Mouse (Mus musculus): ENCODE results near the gene Dvl3.
A peak's percentile ranks its signal among the peaks of the same experiment; 100 is the strongest.

Dvl3 gene

GRCm38 (mm10) chr16:20497980-20498676, 18.7 kb upstream of the Dvl3 start:
- no peak for DNase-seq (ENCODE audit: low spot score)

GRCm38 (mm10) chr16:20498677-20499475, 17.9 kb upstream of the Dvl3 start, which contains the start of gene Eif2b5:
Eif2b5 (plus strand) TSS chr16:20498817.
- peak; percentile 78 for DNase-seq (ENCODE audit: low spot score)

- DNase-seq (ENCODE audit: low spot score) = no peak
Measured at GRCm38 (mm10) chr16:20506000-20506399, 10.8 kb upstream of the Dvl3 start.

GRCm38 (mm10) chr16:20509349-20509748, 7.4 kb upstream of the Dvl3 start:
- no peak for DNase-seq (ENCODE audit: low spot score)

GRCm38 (mm10) chr16:20511277-20511847, 5.4 kb upstream of the Dvl3 start:
- no peak for DNase-seq (ENCODE audit: low spot score)

- DNase-seq (ENCODE audit: low spot score) = no peak
Measured at GRCm38 (mm10) chr16:20516032-20516431, 750 bp upstream of the Dvl3 start.

- peak; percentile 42 for DNase-seq (ENCODE audit: low spot score)
Measured at GRCm38 (mm10) chr16:20517216-20517615, 434 bp downstream of the Dvl3 start.

GRCm38 (mm10) chr16:20517701-20518374, 1.1 kb downstream of the Dvl3 start:
- no peak for DNase-seq (ENCODE audit: low spot score)

- no peak for DNase-seq (ENCODE audit: low spot score)
Measured at GRCm38 (mm10) chr16:20523886-20524285, 7.1 kb downstream of the Dvl3 start.

- no peak for DNase-seq (ENCODE audit: low spot score)
Measured at GRCm38 (mm10) chr16:20528779-20529178, 12.0 kb downstream of the Dvl3 start.

GRCm38 (mm10) chr16:20529375-20529774, 12.6 kb downstream of the Dvl3 start:
- no peak for DNase-seq (ENCODE audit: low spot score)

GRCm38 (mm10) chr16:20530941-20531340, 14.2 kb downstream of the Dvl3 start:
- no peak for DNase-seq (ENCODE audit: low spot score)

- no peak for DNase-seq (ENCODE audit: low spot score)
Measured at GRCm38 (mm10) chr16:20534617-20535295, 18.0 kb downstream of the Dvl3 start.

GRCm38 (mm10) chr16:20535296-20536080, 18.7 kb downstream of the Dvl3 start, which contains the start of gene Ap2m1:
Ap2m1 (plus strand) TSS chr16:20535478.
- DNase-seq (ENCODE audit: low spot score) = peak; percentile 79

- no peak for DNase-seq (ENCODE audit: low spot score)
Measured at GRCm38 (mm10) chr16:20536081-20536665, 19.4 kb downstream of the Dvl3 start.

GRCm38 (mm10) chr16:20537071-20537471, 20.3 kb downstream of the Dvl3 start:
- DNase-seq (ENCODE audit: low spot score) = no peak

GRCm38 (mm10) chr16:20537601-20538320, 21.0 kb downstream of the Dvl3 start:
- no peak for DNase-seq (ENCODE audit: low spot score)

- DNase-seq (ENCODE audit: low spot score) = no peak
Measured at GRCm38 (mm10) chr16:20539649-20540048, 22.9 kb downstream of the Dvl3 start.

- DNase-seq (ENCODE audit: low spot score) = no peak
Measured at GRCm38 (mm10) chr16:20540438-20540837, 23.7 kb downstream of the Dvl3 start.

- no peak for DNase-seq (ENCODE audit: low spot score)
Measured at GRCm38 (mm10) chr16:20545696-20546095, 28.9 kb downstream of the Dvl3 start.

Data from ovary, postnatal 10 days (tissue).